Mouse (Mus musculus) erythroblast, embryonic 14.5 days (primary cell): ENCODE measurements around the gene Ankrd44.

Source experiments
- GATA1 ChIP-seq: IDR thresholded peaks from 2 replicates; pipeline ENCODE4 v1.6.1; 2012; ENCODE audit warnings: low read length, inconsistent platforms, mixed read lengths
- TAL1 ChIP-seq: IDR thresholded peaks from 3 replicates; pipeline ENCODE4 v1.6.1; 2012; ENCODE audit warnings: low read length, inconsistent platforms, mixed read lengths

DNA sequence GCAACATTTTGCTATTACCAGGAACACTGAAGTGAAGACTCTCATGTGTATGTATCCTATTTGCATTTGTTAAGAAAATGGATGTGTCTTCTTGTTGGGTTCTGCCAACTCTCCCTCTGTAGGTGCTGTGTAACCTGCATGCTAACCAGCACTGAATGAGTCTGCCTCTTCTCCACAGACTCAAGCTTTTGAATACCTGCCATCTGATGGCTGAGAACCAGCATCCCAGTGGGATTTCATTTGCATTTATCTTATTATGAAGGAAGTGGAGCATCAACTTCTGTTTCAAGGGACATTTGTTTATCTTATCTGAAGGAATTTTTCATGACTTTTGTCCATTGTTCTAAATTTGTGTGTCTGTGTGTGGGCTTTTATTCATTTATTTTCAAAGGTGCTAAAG, 180.5 kb downstream of the Ankrd44 start:
- TF ChIP-seq GATA1: no peak
- no peak for TF ChIP-seq TAL1
